Mouse (Mus musculus) midbrain, embryonic 14.5 days (tissue): Measurements from ENCODE around the gene Gm20852. TPM values are rescaled to one million over a fixed set of nuclear protein-coding genes. Genes with fewer than 3 reads are reported as not detected.
"Not testable (repeated sequence)": the region's sequence is repeated elsewhere in the genome, so short reads cannot be mapped to it uniquely, and the experiment has no call there.

Source experiments
- ATAC-seq: fragments of 200-750 bp; cut with Nextera tagmentation; 2 replicates; pipeline ENCODE4 v1.8.0; 2017; ENCODE audit warnings: moderate number of reproducible peaks, moderate library complexity; ENCODE audit not compliant: low FRiP score, low TSS enrichment
- DNase-seq: peaks from one replicate; pipeline ENCODE4 v3.0.0-alpha.2; 2015
- H3K27ac ChIP-seq: fragments of 300-500 bp; sonication (generic); replicated peaks from 2 replicates; pipeline ENCODE4 v1.5.1; 2014; ENCODE audit warnings: mild to moderate bottlenecking, low read depth, low read length, moderate library complexity
- H3K27me3 ChIP-seq: fragments of 300-500 bp; sonication (generic); 2 replicates; pipeline ENCODE4 v1.6.1; 2014; ENCODE audit warnings: low read length, control low read depth, mixed read lengths; ENCODE audit not compliant: control insufficient read depth, insufficient read depth
- H3K36me3 ChIP-seq: fragments of 300-500 bp; sonication (generic); 2 replicates; pipeline ENCODE4 v1.6.1; 2014; ENCODE audit warnings: low read length, control low read depth; ENCODE audit not compliant: control insufficient read depth, insufficient read depth
- H3K4me1 ChIP-seq: fragments of 300-500 bp; sonication (generic); 2 replicates; pipeline ENCODE4 v1.6.1; 2014; ENCODE audit warnings: mild to moderate bottlenecking, antibody characterized with exemption, low read length, control low read depth; ENCODE audit not compliant: control insufficient read depth, insufficient read depth
- H3K4me2 ChIP-seq: fragments of 300-500 bp; sonication (generic); 2 replicates; pipeline ENCODE4 v1.6.1; 2014; ENCODE audit warnings: mild to moderate bottlenecking, low read length, moderate library complexity
- H3K4me3 ChIP-seq: fragments of 300-500 bp; sonication (generic); replicated peaks from 2 replicates; pipeline ENCODE4 v1.5.1; 2014; ENCODE audit warnings: low read depth, low read length
- H3K9ac ChIP-seq: fragments of 300-500 bp; sonication (generic); replicated peaks from 2 replicates; pipeline ENCODE4 v1.6.1; 2014; ENCODE audit warnings: mild to moderate bottlenecking, low read length, moderate library complexity
- H3K9me3 ChIP-seq: fragments of 300-500 bp; sonication (generic); 2 replicates; pipeline ENCODE4 v1.6.1; 2016; ENCODE audit warnings: low read length, control low read depth, mixed read lengths; ENCODE audit not compliant: control insufficient read depth
- WGBS: fragments of 180-500 bp; shearing (Covaris S2); extraction: QIAGEN DNeasy Blood & Tissue Kit; methylation state at CpG from one replicate; pipeline ENCODE4 v1.1.7; 2014; 5-methylcytosine and 5-hydroxymethylcytosine counted together
- polyA plus RNA-seq: library from polyadenylated mRNA; unstranded; fragments of >200 nt; fragmentation: Nextera tagmentation; extraction: Ambion mirVana; gene quantifications from 2 replicates; pipeline ENCODE4 v1.2.1, GENCODE M21; 2014

Gene Gm20852
- not detected in 2 replicates for polyA plus RNA-seq

DNA sequence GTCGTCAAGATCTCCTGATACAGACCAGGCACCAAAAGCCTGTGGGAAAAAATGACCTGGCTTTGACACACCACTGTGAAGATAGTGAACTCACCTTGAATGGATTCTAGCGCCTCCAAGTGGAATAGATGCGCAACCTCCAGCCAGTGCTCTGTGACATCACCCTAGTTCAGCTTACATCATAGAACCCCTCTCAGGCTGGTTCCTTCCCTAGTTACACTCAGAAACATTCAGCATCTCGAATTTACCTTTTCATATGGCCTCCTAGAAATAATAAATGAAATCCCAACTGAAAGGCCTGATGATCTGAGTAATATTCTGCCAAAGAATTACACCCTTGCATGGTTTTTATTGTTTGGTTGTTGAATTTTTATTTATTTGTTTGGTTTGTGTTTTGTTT lies at the start of gene Gm20852:
TSS of gene Gm20852 (minus strand) at position 101 of the 400 bp plus-strand sequence.
- not testable (repeated sequence) for H3K4me3 ChIP-seq, H3K27ac ChIP-seq, H3K27me3 ChIP-seq, H3K4me2 ChIP-seq, ATAC-seq, DNase-seq, H3K36me3 ChIP-seq, H3K9ac ChIP-seq, H3K9me3 ChIP-seq, H3K4me1 ChIP-seq
- WGBS, result no CpG with 5 or more reads among the region's 4 CpGs
